Mouse (Mus musculus): ENCODE data around the gene Ep400.

- no peak for TF ChIP-seq GATA1 (IDR thresholded peaks at IDR 0.05; ENCODE audit: borderline replicate concordance, low read length)
- TF ChIP-seq FLI1 (IDR thresholded peaks at IDR 0.05; ENCODE audit: low read length) = no peak
Measured at GRCm38 (mm10) chr5:110652719-110653648, 117.5 kb downstream of the Ep400 start, which contains the start of the genes Noc4l and Ddx51.
